Mouse (Mus musculus): Measurements from ENCODE around the gene Itprip. TPM values are rescaled to one million over a fixed set of nuclear protein-coding genes. Genes with fewer than 3 reads are reported as not detected.
A peak's percentile ranks its signal among the peaks of the same experiment; 100 is the strongest.

Gene Itprip
- polyA plus RNA-seq, 1 experiment from 2014 or later: 17.4 TPM

- no peak overlapping the region for H3K9ac ChIP-seq
- no peaks in the 10 kb centered on the region for H3K9me3 ChIP-seq (replicated peaks)
- no peaks in the 10 kb centered on the region for H3K36me3 ChIP-seq
- H3K4me1 ChIP-seq (replicated peaks): peaks cover 9% of the 10 kb centered on the region
- no peak overlapping the region for H3K4me3 ChIP-seq
- no peak overlapping the region for H3K4me2 ChIP-seq
- peaks cover 9% of the 10 kb centered on the region for H3K27me3 ChIP-seq
- WGBS: 68% methylated on average over 16 of the region's 16 CpGs
- H3K27ac ChIP-seq: no peak overlapping the region
- no peak for ATAC-seq (replicated peaks; ENCODE audit: insufficient number of reproducible peaks, insufficient read depth, low FRiP score, low read depth)
These were observed 15.6 kb upstream of the Itprip start for GRCm38 (mm10) chr19:47934636-47935238.

- Histone ChIP-seq H3K9ac (no peak overlapping the region), H3K4me1 (replicated peaks) (peaks cover 9% of the 10 kb centered on the region), H3K9me3 (replicated peaks) (no peaks in the 10 kb centered on the region), H3K4me3 (no peak overlapping the region), H3K4me2 (no peak overlapping the region), H3K27ac (no peak overlapping the region), H3K27me3 (peaks cover 7% of the 10 kb centered on the region), H3K36me3 (no peaks in the 10 kb centered on the region)
- no peak for ATAC-seq (replicated peaks; ENCODE audit: insufficient number of reproducible peaks, insufficient read depth, low FRiP score, low read depth)
- WGBS: 88% methylated on average over 8 of the region's 8 CpGs
These were observed 15.0 kb upstream of the Itprip start for GRCm38 (mm10) chr19:47934146-47934545.

GRCm38 (mm10) chr19:47931982-47932638, 13.0 kb upstream of the Itprip start:
- Histone ChIP-seq H3K4me3 (no peak overlapping the region), H3K27ac (no peak overlapping the region), H3K9ac (no peak overlapping the region), H3K9me3 (replicated peaks) (no peaks in the 10 kb centered on the region), H3K4me2 (no peak overlapping the region), H3K36me3 (no peaks in the 10 kb centered on the region), H3K27me3 (no peaks in the 10 kb centered on the region), H3K4me1 (replicated peaks) (no peaks in the 10 kb centered on the region; the same call in 1 of the 2 replicates)
- no peak for ATAC-seq (replicated peaks; ENCODE audit: insufficient number of reproducible peaks, insufficient read depth, low FRiP score, low read depth)
- WGBS: 36% methylated on average over 7 of the region's 7 CpGs

GRCm38 (mm10) chr19:47929043-47929442, 9.9 kb upstream of the Itprip start:
- WGBS: 74% methylated on average over 4 of the region's 4 CpGs
- no peak overlapping the region for H3K27ac ChIP-seq
- H3K4me2 ChIP-seq: no peak overlapping the region
- H3K4me1 ChIP-seq (replicated peaks): 0 out of 2 replicates have a peak, but pooled peaks cover 2% of the 10 kb centered on the region
- H3K4me3 ChIP-seq: no peak overlapping the region
- H3K9me3 ChIP-seq (replicated peaks): no peaks in the 10 kb centered on the region
- ATAC-seq (replicated peaks; ENCODE audit: insufficient number of reproducible peaks, insufficient read depth, low FRiP score, low read depth): no peak
- H3K9ac ChIP-seq: no peak overlapping the region
- no peaks in the 10 kb centered on the region for H3K27me3 ChIP-seq
- no peaks in the 10 kb centered on the region for H3K36me3 ChIP-seq

GRCm38 (mm10) chr19:47927032-47927431, 7.9 kb upstream of the Itprip start:
- H3K27ac ChIP-seq: no peak overlapping the region
- H3K36me3 ChIP-seq: no peaks in the 10 kb centered on the region
- no peak overlapping the region for H3K9ac ChIP-seq
- ATAC-seq (replicated peaks; ENCODE audit: insufficient number of reproducible peaks, insufficient read depth, low FRiP score, low read depth): no peak
- 0 out of 2 replicates have a peak, but pooled peaks cover 2% of the 10 kb centered on the region for H3K4me1 ChIP-seq (replicated peaks)
- no peak overlapping the region for H3K4me3 ChIP-seq
- 78% methylated on average over 2 of the region's 2 CpGs for WGBS
- no peaks in the 10 kb centered on the region for H3K27me3 ChIP-seq
- no peaks in the 10 kb centered on the region for H3K9me3 ChIP-seq (replicated peaks)
- no peak overlapping the region for H3K4me2 ChIP-seq

- 64% methylated on average over 7 of the region's 7 CpGs for WGBS
- Histone ChIP-seq H3K4me2 (no peak overlapping the region), H3K9me3 (replicated peaks) (no peaks in the 10 kb centered on the region), H3K9ac (no peak overlapping the region), H3K4me3 (no peak overlapping the region), H3K27ac (no peak overlapping the region), H3K4me1 (replicated peaks) (peaks cover 7% of the 10 kb centered on the region), H3K27me3 (no peaks in the 10 kb centered on the region), H3K36me3 (no peaks in the 10 kb centered on the region)
- ATAC-seq (replicated peaks; ENCODE audit: insufficient number of reproducible peaks, insufficient read depth, low FRiP score, low read depth): no peak
These were observed 6.7 kb upstream of the Itprip start for GRCm38 (mm10) chr19:47925819-47926218.

- WGBS: 1% methylated on average over 8 of the region's 8 CpGs
- peaks cover 38% of the 10 kb centered on the region for H3K4me1 ChIP-seq (replicated peaks)
These were observed 872 bp upstream of the Itprip start for GRCm38 (mm10) chr19:47919966-47920375.

GRCm38 (mm10) chr19:47918455-47919101, 521 bp downstream of the Itprip start:
- peak overlapping the region; percentile 98 for H3K27ac ChIP-seq
- H3K9me3 ChIP-seq (replicated peaks): no peaks in the 10 kb centered on the region
- no peaks in the 10 kb centered on the region for H3K36me3 ChIP-seq
- peaks cover 38% of the 10 kb centered on the region for H3K4me1 ChIP-seq (replicated peaks)
- under 1% methylated on average over 29 of the region's 29 CpGs for WGBS
- peak overlapping the region; percentile 80 for H3K4me2 ChIP-seq
- peak; percentile 7; the same call in 1 of the 2 replicates for ATAC-seq (replicated peaks; ENCODE audit: insufficient number of reproducible peaks, insufficient read depth, low FRiP score, low read depth)
- peak overlapping the region; percentile 92 for H3K9ac ChIP-seq
- H3K4me3 ChIP-seq: peak overlapping the region; percentile 88
- H3K27me3 ChIP-seq: no peaks in the 10 kb centered on the region

More at GRCm38 (mm10) chr19:47919966-47920375, 872 bp upstream of the Itprip start:
- Histone ChIP-seq H3K9me3 (replicated peaks) (no peaks in the 10 kb centered on the region), H3K4me2 (peak overlapping the region; percentile 80), H3K27ac (peak overlapping the region; percentile 98), H3K36me3 (no peaks in the 10 kb centered on the region), H3K9ac (peak overlapping the region; percentile 92), H3K27me3 (no peaks in the 10 kb centered on the region), H3K4me3 (peak overlapping the region; percentile 88)
- peak; percentile 66 for ATAC-seq (replicated peaks; ENCODE audit: insufficient number of reproducible peaks, insufficient read depth, low FRiP score, low read depth)

- H3K27ac ChIP-seq: peak overlapping the region; percentile 98
- H3K4me2 ChIP-seq: peak overlapping the region; percentile 80
- 19% methylated on average over 9 of the region's 9 CpGs for WGBS
- H3K36me3 ChIP-seq: no peaks in the 10 kb centered on the region
- H3K27me3 ChIP-seq: no peaks in the 10 kb centered on the region
- peaks cover 38% of the 10 kb centered on the region for H3K4me1 ChIP-seq (replicated peaks)
- no peak for ATAC-seq (replicated peaks; ENCODE audit: insufficient number of reproducible peaks, insufficient read depth, low FRiP score, low read depth)
- H3K9ac ChIP-seq: peak overlapping the region; percentile 92
- no peaks in the 10 kb centered on the region for H3K9me3 ChIP-seq (replicated peaks)
- H3K4me3 ChIP-seq: peak overlapping the region; percentile 88
These were observed 1.1 kb downstream of the Itprip start for GRCm38 (mm10) chr19:47918016-47918415.

- Histone ChIP-seq H3K27ac (peak overlapping the region; percentile 98), H3K36me3 (no peaks in the 10 kb centered on the region), H3K27me3 (no peaks in the 10 kb centered on the region), H3K4me3 (peak overlapping the region; percentile 88), H3K4me1 (replicated peaks) (peaks cover 40% of the 10 kb centered on the region), H3K9ac (peak overlapping the region; percentile 92), H3K9me3 (replicated peaks) (no peaks in the 10 kb centered on the region), H3K4me2 (peak overlapping the region; percentile 80)
- ATAC-seq (replicated peaks; ENCODE audit: insufficient number of reproducible peaks, insufficient read depth, low FRiP score, low read depth): no peak
- 35% methylated on average over 4 of the region's 4 CpGs for WGBS
These were observed 1.7 kb downstream of the Itprip start for GRCm38 (mm10) chr19:47917396-47917795.

GRCm38 (mm10) chr19:47915251-47915650, 3.8 kb downstream of the Itprip start:
- Histone ChIP-seq H3K9ac (no peak overlapping the region), H3K27me3 (no peaks in the 10 kb centered on the region), H3K27ac (no peak overlapping the region), H3K9me3 (replicated peaks) (no peaks in the 10 kb centered on the region), H3K36me3 (no peaks in the 10 kb centered on the region), H3K4me2 (no peak overlapping the region), H3K4me1 (replicated peaks) (peaks cover 53% of the 10 kb centered on the region), H3K4me3 (no peak overlapping the region)
- no peak for ATAC-seq (replicated peaks; ENCODE audit: insufficient number of reproducible peaks, insufficient read depth, low FRiP score, low read depth)
- 78% methylated on average over 4 of the region's 4 CpGs for WGBS

All from heart, embryonic 15.5 days (tissue).